Mouse (Mus musculus) embryonic fibroblast, embryonic 13.5 days (primary cell): ENCODE data around the gene Dhx16.

Source experiments
- CTCF ChIP-seq: IDR thresholded peaks from 2 replicates; pipeline ENCODE4 v1.5.1; 2011; ENCODE audit warnings: mild to moderate bottlenecking, control low read depth, low read length, moderate library complexity, borderline replicate concordance; ENCODE audit not compliant: insufficient read depth
- POLR2A ChIP-seq: IDR thresholded peaks from 2 replicates; pipeline ENCODE4 v1.6.1; 2011; ENCODE audit warnings: low read depth, mild to moderate bottlenecking, control low read depth, low read length, moderate library complexity

GRCm38 (mm10) chr17:35918276-35919059 lies 38.8 kb downstream of the Dhx16 start:
- TF ChIP-seq POLR2A = peak; percentile 87
- TF ChIP-seq CTCF = no peak
